Mouse (Mus musculus) cerebellum, adult 18-20 months (tissue): ENCODE data around the gene R3hcc1l.

ENCODE experiments used
- DNase-seq, 2 experiments: peaks; one replicate each; pipeline ENCODE4 v3.0.0; 2021

The R3hcc1l gene

DNA sequence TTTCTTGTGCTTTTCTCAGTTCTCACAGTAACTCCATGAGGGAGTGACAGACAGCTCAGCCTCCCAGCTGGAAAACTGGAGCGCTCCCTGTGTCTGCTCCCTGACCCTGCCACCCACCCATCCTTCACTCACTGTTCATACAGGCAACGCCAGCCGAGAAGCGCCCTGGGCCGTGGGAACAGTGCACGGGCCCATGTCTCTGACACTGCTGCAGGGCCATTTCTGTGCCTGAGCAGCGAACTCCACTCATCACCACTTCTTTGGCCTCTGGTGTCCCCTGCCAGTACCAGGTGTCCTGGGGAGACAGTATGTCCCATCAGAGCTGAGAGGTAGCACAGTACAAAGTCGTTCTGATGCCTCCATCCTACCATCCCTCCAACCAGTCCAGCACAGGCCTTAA, 83.5 kb downstream of the R3hcc1l start:
- DNase-seq, result no peak

DNA sequence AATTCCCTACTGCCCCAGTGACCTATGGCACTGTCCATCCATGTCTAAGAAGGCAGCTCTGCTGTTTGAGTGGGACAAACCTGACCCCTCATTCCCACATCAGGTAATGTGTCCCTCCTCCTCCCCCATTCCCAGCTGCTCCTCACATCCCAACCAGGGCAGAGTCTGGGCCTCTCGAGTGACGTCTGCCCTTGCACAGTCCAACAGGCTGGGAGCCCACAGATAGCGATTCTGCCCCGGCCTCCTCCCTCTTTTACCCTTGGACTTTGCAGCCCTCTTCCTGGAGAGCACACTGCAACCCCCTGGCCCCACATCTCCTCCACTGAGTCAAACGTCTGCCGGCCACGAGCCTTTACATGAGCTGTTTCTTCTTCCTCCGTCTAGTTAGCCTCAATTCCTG, 84.0 kb downstream of the R3hcc1l start:
- no peak for DNase-seq

DNA sequence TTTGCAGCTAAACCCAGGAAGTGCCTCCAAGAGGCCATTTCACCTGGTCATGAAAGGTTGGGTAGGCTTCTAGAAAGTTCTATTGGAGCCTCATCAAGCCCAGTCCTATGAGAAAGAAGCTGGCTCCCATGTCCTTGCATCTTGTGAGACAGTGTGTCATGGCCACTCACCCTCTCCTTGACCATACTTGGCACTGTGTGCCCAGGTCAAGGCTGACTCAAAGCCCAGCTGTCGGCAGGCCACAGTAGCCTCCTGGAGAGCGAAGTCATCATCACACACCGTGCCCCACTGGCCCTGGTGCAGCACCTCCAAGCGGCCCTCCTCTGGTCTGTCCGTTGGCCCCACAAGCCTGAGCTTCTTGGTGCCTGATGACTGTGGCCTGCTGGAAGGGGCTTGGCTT, 89.5 kb downstream of the R3hcc1l start:
- no peak for DNase-seq

DNA sequence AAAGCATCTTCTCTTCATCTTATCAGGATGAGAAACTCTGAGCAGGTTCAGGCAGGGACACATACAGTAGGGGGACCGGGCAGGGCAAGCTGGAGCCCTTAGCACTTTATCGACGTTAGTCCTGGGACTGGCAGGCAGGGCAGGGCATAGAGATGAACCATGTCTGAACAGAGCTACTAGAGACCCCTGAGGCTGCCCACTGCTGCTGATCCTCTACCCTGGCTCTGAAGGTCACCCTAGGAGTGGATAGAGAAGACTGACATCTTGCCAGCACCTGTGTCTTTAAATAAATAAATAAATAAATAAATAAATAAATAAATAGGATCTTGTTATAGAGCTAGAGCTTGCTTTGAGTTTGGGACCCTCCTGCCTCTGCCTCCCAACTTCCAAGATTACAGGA, 91.2 kb downstream of the R3hcc1l start:
- DNase-seq, result no peak

DNA sequence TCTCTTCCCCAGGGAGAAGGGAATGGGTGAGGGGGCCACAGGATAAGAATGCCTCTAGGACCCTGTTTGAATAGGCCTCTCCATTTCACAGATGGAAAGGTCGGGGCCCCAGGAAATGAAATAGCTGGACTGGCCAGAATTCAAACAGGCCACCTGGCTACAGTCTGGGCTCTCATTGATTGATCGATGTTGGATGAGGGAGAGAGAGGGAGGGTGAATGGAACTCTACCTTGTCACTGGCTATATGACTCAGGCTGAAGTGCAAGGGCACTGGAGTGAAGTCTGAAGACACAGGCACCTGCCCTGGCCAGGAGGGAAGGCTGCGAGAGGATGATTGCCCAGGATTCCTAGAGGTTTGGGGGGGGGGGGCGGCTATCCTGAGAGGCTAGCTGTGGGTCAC, 93.2 kb downstream of the R3hcc1l start:
- no peak for DNase-seq

DNA sequence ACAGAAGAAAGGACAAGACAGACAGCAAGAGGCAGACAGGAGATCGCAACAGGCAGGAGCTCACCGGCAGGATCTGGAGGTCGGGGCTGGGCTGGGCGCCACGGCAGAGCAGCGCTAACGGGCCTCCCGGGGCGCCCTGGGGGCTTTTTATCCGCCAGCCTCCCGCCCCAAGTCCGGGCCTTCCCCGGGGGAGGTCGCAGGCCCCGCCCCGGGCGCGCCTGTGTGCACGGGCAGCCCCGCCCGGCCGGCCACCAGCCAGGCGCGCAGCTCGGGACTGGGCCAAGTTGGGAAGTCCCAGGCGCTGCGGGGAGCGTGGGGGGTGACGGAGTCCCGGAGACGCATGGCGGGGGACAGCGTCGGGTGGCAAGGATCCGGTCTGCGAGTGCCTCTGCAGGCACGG, 94.1 kb downstream of the R3hcc1l start, which contains the start of gene Loxl4:
Gene Loxl4 (minus strand): TSS at position 160 of the 400 bp plus-strand sequence.
- DNase-seq, result peak in 1 of 2 experiments; percentile 27

DNA sequence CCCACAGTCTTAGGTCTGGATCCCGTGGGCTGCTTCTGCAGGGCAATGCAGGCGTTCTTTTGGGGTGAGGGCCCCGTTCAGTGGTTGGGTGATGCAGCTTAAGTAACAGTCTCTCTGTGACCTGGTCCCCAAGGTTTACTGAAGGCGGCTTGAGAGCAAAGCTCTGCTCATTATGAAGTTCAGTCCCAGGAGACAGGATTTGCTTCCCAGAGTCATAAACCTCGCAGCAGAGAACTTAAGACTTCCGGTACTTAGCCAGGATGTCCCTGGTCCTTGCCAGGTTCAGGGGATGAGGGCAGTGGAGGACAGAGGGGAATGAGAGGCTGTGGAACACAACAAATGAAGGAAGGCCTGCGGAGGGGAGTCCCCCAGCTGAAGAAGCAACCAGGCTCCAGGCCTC, 94.6 kb downstream of the R3hcc1l start:
- no peak for DNase-seq

DNA sequence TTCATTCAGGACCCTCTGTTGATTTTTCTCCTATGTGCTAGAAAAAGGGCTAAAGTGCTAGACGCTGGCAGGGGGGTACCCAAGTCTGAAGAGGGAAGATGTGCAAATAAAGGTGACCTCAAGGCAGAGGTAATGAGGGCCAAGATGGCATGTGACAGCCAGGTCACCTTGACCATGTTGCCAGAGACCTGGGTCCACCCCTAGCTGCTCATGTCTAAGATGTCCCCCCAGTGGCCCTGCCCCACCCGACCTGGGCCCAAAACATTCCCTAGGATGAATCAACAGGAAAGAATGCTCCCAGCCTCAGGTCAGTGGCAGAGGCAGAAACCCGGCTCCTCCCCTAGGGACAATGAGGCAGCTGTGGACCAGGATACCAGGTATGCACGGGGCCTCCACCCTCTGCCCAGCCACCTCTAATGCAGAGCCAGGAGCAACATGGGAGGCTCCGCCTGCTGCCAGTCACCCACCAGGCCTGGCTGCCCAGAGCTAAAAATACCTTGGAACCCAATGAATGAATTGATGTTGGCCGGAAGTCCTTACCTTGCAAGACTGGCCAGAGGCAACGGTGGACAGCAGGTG, 95.2 kb downstream of the R3hcc1l start:
- no peak for DNase-seq

DNA sequence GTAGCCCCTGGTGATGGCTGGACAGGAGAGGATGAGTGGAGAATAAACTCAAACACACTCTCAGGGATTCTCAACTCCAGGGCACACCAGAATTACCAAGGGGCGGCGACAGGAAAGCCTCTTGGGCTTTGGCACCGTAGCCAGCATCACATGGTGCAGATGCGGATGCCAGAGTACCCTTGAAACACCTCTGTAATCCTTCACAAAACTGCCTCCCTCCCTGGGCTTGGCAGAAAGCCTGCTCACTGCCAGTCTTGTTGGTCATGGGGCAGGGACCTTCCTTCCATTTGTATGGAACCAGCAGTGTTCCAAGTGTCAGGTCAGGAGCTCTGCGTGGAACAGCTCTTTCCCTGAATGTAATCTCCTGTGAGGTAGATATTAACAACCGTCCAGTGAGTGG, 109.5 kb downstream of the R3hcc1l start:
- DNase-seq, result no peak

DNA sequence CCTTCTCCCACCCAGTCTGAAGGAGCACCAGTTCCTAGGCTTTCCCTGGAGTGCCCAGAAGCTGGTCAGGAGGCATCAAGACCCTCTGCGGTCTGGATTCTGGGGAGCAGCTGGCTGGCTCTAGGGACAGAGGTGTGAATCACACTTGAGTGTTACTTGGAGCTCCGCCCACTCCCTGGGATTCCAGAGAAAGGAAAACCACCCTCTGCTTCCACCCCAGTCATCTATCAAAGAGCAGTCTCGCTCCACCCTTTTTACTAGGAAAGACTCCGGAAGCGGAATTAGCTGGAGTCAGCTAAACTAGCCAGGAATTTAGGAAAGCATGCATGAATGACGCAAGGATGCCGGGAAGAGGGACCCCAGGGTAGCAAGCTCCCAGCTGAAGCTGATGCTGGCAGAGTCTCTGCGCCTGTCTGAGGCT, 113.0 kb downstream of the R3hcc1l start:
- no peak for DNase-seq

DNA sequence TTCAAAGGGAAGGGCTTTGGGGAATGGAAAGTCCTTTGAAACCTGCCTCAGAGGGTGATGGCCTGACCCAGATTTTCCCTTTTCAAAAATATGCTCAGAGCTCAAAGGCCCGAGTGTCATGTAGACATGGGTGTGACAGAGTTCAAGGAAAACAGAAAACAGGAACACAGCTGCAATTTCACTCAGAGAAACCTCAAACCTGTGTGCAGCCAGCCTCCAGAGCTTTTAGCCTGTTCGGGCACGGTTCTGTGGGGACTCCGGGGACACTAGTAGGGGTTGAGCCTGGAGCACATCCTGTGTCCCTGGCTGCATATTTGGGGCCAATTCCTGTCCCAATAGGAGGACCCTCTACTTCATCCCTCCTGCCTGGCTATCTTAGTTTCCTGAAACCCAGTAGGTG, 113.7 kb downstream of the R3hcc1l start:
- no peak for DNase-seq

DNA sequence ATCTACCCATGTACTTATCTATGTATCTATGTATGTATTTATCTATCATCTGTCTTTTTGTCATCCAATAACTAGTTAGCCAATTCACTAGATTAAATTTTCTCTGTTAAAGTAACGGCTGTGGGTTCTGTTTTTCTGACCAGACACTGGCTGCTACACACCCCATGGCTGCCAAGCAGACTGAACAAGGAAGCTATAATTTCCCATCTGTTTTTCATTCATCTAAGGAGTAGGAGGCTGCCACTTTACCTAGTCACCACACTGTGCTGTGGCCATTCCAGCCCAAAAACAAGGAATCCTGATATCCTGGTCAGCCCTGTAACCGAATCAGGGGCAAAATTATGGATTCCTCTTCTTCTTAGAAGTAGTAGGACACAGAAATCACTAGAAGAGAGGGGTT, 115.1 kb downstream of the R3hcc1l start:
- no peak for DNase-seq

DNA sequence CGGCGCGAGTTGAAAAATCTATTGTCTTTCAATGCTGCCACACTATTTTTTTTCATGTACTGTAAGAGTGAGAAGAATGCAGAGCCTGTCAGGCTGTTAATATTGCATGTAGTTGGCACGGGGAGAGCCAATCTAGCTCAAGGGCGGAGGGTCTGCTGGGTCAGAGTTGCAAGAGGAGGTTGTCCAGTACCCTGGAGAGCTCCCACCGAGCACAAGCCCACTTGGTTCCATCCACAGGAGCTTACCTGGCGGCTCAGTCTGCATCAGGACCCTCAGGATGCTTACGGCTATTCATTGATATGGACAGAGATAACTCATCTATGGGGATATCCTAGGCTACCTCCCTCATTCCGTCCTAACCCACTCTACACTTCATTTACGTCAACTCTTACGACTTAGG, 118.1 kb downstream of the R3hcc1l start:
- DNase-seq, result no peak

DNA sequence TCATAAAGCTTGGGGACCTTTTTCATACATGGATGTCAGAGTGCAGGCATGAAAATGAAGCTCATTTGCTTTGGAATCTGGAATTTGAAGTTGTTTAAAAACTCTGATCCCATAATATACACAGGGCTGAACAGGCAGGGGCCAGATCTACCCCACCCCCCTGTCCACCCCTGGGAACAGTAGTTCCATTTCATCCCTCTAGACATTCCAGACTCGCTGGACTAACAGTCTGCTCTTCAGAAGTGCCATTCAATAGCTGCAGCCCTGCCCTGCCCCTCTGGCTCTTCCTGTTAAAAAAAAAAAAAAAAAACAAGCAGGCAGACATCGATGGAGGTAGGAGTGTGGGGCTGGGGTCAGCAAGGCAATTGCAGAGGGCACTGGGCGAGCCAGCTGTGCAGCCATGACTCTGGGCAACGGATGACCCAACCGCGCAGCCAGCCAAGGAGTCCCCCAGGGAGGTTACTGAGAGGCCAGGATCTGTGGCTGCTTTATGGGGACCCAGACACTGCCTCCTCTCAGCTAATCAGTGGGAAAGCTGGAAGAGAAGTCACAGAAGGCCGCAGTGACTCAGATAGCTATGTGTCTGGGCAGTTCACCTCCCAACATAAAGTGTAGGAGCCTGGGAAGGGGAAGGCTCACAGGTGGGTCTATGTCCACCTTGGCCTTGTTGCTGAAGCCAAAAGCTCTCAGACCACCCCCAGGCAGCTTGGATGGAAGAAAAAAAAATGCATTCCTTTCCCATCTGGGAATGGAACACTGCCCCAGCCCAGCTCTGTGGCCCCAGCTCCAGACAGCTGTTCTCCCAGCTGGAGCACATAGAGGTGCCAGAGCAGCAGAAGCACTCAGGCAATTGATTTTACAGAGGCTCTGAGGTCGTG, 120.3 kb downstream of the R3hcc1l start:
- no peak for DNase-seq

DNA sequence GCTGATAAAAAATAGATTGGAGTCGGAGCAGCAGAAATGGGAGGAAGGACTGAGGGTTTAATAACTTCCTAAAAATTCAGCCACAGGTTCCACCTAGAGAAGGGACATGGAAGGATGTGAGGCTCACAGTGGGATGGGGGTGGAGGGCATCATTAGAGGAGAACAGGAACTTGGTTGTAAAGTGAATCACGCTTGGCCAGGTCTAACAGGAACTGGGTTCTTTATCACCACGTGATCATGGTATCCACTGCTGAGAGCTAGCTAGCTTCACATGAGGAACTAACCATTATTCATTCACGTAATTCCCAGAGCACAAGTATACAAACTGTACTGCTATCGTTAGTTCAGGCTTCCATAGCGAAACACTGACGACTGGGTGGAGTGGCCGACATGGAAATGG, 121.0 kb downstream of the R3hcc1l start:
- DNase-seq, result no peak

DNA sequence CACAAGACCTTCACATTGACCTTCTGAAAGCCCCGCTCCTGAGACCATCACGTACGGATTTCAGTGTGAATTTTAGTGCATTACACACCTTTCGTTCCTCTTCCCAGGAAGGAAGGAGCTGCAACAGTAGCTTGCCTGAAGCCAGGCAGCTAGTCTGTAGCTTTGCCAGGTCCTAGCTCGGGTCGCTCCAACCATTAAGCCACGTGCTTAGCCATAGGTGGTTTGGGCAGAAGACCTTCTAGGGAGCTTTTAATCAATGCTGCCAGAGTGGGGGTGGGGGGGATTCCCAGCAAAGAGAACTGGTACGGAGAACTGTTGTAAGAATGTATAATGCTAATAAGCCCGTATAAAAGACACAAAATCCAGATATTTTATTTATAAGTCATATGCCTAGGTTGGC, 121.7 kb downstream of the R3hcc1l start:
- no peak for DNase-seq
